In genomic region chr11:109362463-109363190, GRCm38 (mm10) we compare ENCODE assay signal across 8 mouse cellular contexts. TPM values are rescaled to one million over a fixed set of nuclear protein-coding genes. Genes with fewer than 3 reads are reported as not detected.
DNase-seq lines count a peak whose midpoint lies in the region; ATAC-seq lines count a peak whose summit lies in the region.

Gene Gna13, plus strand, starts transcription at chr11:109362831.

- peak; percentile 67 for ATAC-seq in common myeloid progenitor, adult 5-6 weeks (replicated peaks; ENCODE audit: low read depth, poor library complexity, severe bottlenecking)

- H3K27me3 ChIP-seq in megakaryocyte, embryonic 14.5 days (replicated peaks): no peaks in the 10 kb centered on the region

- DNase-seq in ZHBTc4 (ENCODE audit: low read depth, low spot score): peak; percentile 97
- DNase-seq in gastrocnemius, adult 8-10 months (ENCODE audit: low spot score in 2 of 2): peak; percentile 83 to 91
- DNase-seq in hindlimb bud, embryonic 11.5 days (ENCODE audit: extremely low spot score, low read depth, low spot score): peak; percentile 71
- peak; percentile 74 to 89 for DNase-seq in left cerebral cortex, adult 8-10 months (ENCODE audit: low spot score in 2 of 2)
- peak; percentile 93 to 95 for DNase-seq in right cerebral cortex, postnatal 10 days (ENCODE audit: low spot score in 2 of 2)
- DNase-seq in urinary bladder, postnatal 25 days (ENCODE audit: low spot score): peak; percentile 88

- no peaks in the 10 kb centered on the region for H3K9me3 ChIP-seq in megakaryocyte, embryonic 14.5 days

- H3K4me3 ChIP-seq in megakaryocyte, embryonic 14.5 days (replicated peaks): peak within 1 kb of the TSS; percentile 97

- H3K36me3 ChIP-seq in megakaryocyte, embryonic 14.5 days (replicated peaks; ENCODE audit: low read length): peaks cover 43% of the 10 kb centered on the region

- H3K4me1 ChIP-seq in megakaryocyte, embryonic 14.5 days: peaks cover 79% of the 10 kb centered on the region

RNA-seq across cellular contexts. Expression of gene Gna13, which starts in this region (rescaled TPM):
- total RNA-seq in common myeloid progenitor, adult 5-6 weeks (2017): 43.8 and 49.6 TPM in 2 replicates
- 10 to 100 TPM; 23.3 to 30.3 (median 28.4) TPM for total RNA-seq in gastrocnemius, adult 8-10 months (2022)
- 10 to 100 TPM; 51.9 to 58.1 (median 54.0) TPM for total RNA-seq in left cerebral cortex, adult 8-10 months (2022)
- 42.6 and 60.8 TPM in 2 replicates for polyA plus RNA-seq in megakaryocyte, embryonic 14.5 days (2012; ENCODE audit: insufficient read depth, low replicate concordance)

Comparison
In these comparisons a context has a peak if more than half of its experiments do, and no peak if none do; other contexts are left out.
1. Peak in every context shown above with its lines: DNase-seq, ATAC-seq and H3K4me3 ChIP-seq.